Mouse (Mus musculus): ENCODE measurements around the gene Magea3. TPM values are rescaled to one million over a fixed set of nuclear protein-coding genes. Genes with fewer than 3 reads are reported as not detected.
"Not testable (repeated sequence)": the region's sequence is repeated elsewhere in the genome, so short reads cannot be mapped to it uniquely, and the experiment has no call there.

Magea3 gene
- not detected in 2 replicates for polyA plus RNA-seq (2015; fragmentation: Nextera tagmentation; extraction: Ambion mirVana)

- H3K4me2 ChIP-seq (ENCODE audit: low read depth, low read length); ATAC-seq (ENCODE audit: low read depth); H3K4me3 ChIP-seq (ENCODE audit: low read length); H3K4me1 ChIP-seq (replicated peaks; ENCODE audit: control insufficient read depth, insufficient read depth, low read length); H3K27me3 ChIP-seq (ENCODE audit: control insufficient read depth, insufficient read depth, low read depth, low read length); H3K9me3 ChIP-seq (ENCODE audit: control insufficient read depth, low read length); H3K27ac ChIP-seq (ENCODE audit: low read length); H3K36me3 ChIP-seq (ENCODE audit: control insufficient read depth, insufficient read depth, low read length); H3K9ac ChIP-seq (ENCODE audit: low read length): not testable (repeated sequence)
- 50% methylated on average over 1 of the region's 1 CpGs for WGBS
These were observed at the start of gene Magea3 for GRCm38 (mm10) chrX:154949405-154949804. Magea3 (minus strand) TSS chrX:154949505.

GRCm38 (mm10) chrX:154995750-154996149, 46.4 kb upstream of the Magea3 start, which contains the start of gene Magea8:
Magea8 (minus strand) TSS chrX:154995850.
- H3K4me2 ChIP-seq (ENCODE audit: low read depth, low read length); H3K4me1 ChIP-seq (replicated peaks; ENCODE audit: control insufficient read depth, insufficient read depth, low read length); H3K4me3 ChIP-seq (ENCODE audit: low read length); H3K36me3 ChIP-seq (ENCODE audit: control insufficient read depth, insufficient read depth, low read length); H3K27me3 ChIP-seq (ENCODE audit: control insufficient read depth, insufficient read depth, low read depth, low read length); H3K27ac ChIP-seq (ENCODE audit: low read length); ATAC-seq (ENCODE audit: low read depth); H3K9ac ChIP-seq (ENCODE audit: low read length); H3K9me3 ChIP-seq (ENCODE audit: control insufficient read depth, low read length): not testable (repeated sequence)
- 80% methylated on average over 11 of the region's 11 CpGs for WGBS

GRCm38 (mm10) chrX:154935887-154936286, 13.4 kb downstream of the Magea3 start, which contains the start of gene Magea6:
Magea6 (minus strand) TSS chrX:154935987.
- H3K4me2 ChIP-seq (ENCODE audit: low read depth, low read length); H3K27ac ChIP-seq (ENCODE audit: low read length); H3K4me3 ChIP-seq (ENCODE audit: low read length); H3K27me3 ChIP-seq (ENCODE audit: control insufficient read depth, insufficient read depth, low read depth, low read length); H3K36me3 ChIP-seq (ENCODE audit: control insufficient read depth, insufficient read depth, low read length); H3K4me1 ChIP-seq (replicated peaks; ENCODE audit: control insufficient read depth, insufficient read depth, low read length); H3K9ac ChIP-seq (ENCODE audit: low read length); H3K9me3 ChIP-seq (ENCODE audit: control insufficient read depth, low read length); ATAC-seq (ENCODE audit: low read depth): not testable (repeated sequence)
- WGBS: 41% methylated on average over 1 of the region's 1 CpGs

Other genes with a start within 250 kb of the Magea3 start
- not detected in 2 replicates for gene Cldn34b1, start 59.2 kb downstream of the Magea3 start, polyA plus RNA-seq (2015; fragmentation: Nextera tagmentation; extraction: Ambion mirVana)
- gene Magea6, start 13.5 kb downstream of the Magea3 start, polyA plus RNA-seq (2015; fragmentation: Nextera tagmentation; extraction: Ambion mirVana): not detected in 2 replicates
- gene Magea8, start 46.3 kb upstream of the Magea3 start, polyA plus RNA-seq (2015; fragmentation: Nextera tagmentation; extraction: Ambion mirVana): not detected in 2 replicates
- gene Magea5, start 113.6 kb upstream of the Magea3 start, polyA plus RNA-seq (2015; fragmentation: Nextera tagmentation; extraction: Ambion mirVana): not detected in 2 replicates
- gene Magea1, start 140.3 kb upstream of the Magea3 start, polyA plus RNA-seq (2015; fragmentation: Nextera tagmentation; extraction: Ambion mirVana): not detected in 2 replicates
- gene Magea2, start 144.2 kb upstream of the Magea3 start, polyA plus RNA-seq (2015; fragmentation: Nextera tagmentation; extraction: Ambion mirVana): not detected in 2 replicates
- gene Cldn34b2, start 178.9 kb upstream of the Magea3 start, polyA plus RNA-seq (2015; fragmentation: Nextera tagmentation; extraction: Ambion mirVana): not detected in 2 replicates

Measured in lung, embryonic 16.5 days (tissue).